Mouse (Mus musculus) brain, embryonic 14.5 days (tissue): ENCODE measurements around the gene Nfkbiz.

Experiments used
- CTCF ChIP-seq: fragments of 200-500 bp; IDR thresholded peaks from 2 replicates; pipeline ENCODE4 v1.5.1; 2012; ENCODE audit warnings: inconsistent platforms, mild to moderate bottlenecking, moderate library complexity, borderline replicate concordance; ENCODE audit not compliant: insufficient read depth, insufficient read length; ENCODE audit errors: extremely low read depth
- POLR2A ChIP-seq: fragments of 200-500 bp; IDR thresholded peaks from 2 replicates; pipeline ENCODE4 v1.6.1; 2012; ENCODE audit warnings: mild to moderate bottlenecking, inconsistent platforms, borderline replicate concordance; ENCODE audit not compliant: poor library complexity, insufficient read depth, insufficient read length, severe bottlenecking; ENCODE audit errors: extremely low read depth

DNA sequence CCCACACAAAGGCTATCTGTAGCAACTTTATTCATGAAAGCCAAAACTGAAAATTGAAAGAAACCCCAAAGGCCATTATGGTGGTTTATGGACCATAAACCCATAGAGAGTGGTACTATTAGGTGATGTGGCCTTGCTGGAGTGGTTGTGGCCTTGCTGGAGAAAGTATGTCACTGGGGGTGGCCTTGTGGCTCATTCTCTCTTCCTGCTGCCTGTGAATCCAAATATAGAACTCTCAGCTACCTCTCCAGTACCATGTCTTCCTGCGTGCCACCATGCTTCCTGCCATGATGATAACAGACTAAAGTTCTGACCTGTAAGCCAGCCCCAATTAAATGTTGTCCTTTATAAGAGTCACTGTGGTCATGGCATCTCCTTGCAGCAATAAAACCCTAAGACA lies 33.9 kb downstream of the Nfkbiz start:
- TF ChIP-seq CTCF (no peak), POLR2A (no peak)
